Mouse (Mus musculus) liver, adult (tissue): Measurements from ENCODE around the gene Lgalsl.

Experiments used
- GATA4 ChIP-seq: IDR thresholded peaks from 2 replicates; pipeline ENCODE4 v1.6.1; 2014; ENCODE audit warnings: mild to moderate bottlenecking, low read length; ENCODE audit not compliant: insufficient replicate concordance

Lgalsl gene

DNA sequence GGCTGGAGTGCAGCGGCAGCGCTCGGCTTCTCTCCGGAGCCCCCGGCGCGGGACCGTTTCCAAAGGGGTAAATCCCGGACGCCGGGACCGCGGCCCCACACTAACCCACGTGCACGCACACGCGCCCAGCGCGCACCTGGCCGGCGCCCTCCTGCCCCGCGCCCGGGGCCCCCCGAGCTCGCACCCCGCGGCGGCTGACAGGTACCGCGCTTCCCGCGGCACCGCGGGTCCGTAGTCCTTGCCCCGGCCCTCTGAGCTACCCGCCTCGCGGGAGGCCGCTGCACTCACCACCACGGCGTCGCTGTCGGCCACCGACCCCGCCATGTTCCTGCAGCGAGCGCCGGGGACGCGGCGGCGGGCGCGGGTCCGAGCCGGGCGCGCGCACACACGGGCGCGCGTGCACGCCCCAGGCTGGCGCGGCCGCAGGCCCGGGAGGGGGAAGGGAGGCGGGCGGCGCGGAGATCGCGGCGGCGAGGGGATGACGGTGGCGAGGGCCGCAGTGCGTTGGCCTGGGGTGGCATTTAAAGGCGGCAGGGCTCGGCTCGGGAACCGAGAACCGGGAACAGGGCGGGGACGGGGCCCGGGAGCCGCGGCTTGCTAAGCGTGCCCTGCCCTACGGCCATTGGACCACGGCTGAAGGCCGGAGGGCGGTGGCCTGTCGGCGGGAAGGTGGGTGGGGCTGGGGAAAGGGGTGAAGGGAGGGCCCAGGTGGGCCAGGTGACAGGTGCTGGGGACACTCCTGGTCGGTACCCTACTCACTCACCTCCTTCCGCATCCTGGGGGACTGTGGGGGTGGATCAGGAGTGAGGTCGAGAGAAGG, at the start of gene Lgalsl:
Gene Lgalsl (minus strand): TSS at position 371 of the 820 bp plus-strand sequence.
- TF ChIP-seq GATA4 = no peak

GRCm38 (mm10) chr11:20878644-20879043, 47.8 kb upstream of the Lgalsl start:
- TF ChIP-seq GATA4 = no peak

DNA sequence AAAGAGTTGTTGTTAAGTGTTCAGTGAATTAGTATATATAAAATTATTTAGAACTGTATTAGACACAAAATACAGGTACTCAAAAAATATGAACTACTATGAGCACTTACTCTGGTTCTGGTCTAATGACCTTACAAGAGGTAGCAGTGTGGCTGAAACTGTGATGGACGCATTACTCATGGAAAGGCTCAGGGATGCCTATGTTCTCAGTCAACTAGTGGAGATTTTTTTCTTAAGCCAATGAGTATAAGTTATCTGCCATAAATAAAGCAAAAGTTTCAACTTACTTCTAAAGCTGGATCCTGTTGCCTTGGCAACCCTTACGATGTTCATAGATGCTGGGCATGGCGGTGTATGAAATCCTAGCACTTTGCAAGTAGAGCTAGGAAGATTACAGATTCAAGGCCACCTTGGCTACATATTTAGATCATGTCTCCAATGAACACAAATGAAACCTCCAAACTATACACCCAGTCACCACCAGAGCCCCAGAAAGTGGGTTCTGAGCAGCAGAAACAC, 46.8 kb upstream of the Lgalsl start:
- no peak for TF ChIP-seq GATA4

DNA sequence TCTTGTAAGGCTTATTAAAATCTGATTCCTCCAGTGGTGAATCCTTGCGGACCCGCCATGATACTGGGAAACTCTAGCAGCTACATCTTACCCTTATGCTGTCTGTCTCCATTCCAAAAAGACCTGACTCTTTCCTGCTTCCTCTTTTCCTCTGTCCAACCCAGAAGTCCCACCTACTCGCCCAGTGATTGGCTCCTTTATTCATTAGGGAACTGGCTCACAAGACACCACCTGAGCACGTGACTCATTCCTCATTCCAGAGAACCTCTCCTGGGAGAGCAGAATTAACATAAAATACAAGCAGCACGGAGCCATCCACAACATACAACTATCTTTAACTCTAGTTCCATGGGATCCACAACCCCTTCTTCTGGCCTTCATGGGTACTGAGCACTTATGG, 42.5 kb upstream of the Lgalsl start:
- TF ChIP-seq GATA4 = no peak

DNA sequence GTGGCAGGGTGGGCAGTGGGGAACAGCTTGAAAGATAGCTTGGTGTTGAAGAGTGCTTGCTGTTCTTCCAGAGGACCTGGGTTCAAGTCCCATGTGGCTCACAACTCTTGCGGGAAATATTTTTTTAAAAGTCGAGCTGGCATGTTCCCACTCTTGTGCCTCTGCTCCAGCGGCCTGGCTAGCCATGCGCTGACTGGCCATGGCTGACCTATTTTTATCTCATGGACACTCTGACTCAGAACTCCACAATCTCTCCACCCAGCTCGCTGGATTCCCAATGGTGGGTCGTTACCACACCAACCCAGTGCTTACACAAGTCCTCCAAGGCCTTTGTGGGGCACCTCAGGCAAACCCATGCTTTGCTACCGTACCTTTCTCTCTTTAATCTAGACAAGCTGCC, 42.1 kb upstream of the Lgalsl start:
- TF ChIP-seq GATA4 = no peak

DNA sequence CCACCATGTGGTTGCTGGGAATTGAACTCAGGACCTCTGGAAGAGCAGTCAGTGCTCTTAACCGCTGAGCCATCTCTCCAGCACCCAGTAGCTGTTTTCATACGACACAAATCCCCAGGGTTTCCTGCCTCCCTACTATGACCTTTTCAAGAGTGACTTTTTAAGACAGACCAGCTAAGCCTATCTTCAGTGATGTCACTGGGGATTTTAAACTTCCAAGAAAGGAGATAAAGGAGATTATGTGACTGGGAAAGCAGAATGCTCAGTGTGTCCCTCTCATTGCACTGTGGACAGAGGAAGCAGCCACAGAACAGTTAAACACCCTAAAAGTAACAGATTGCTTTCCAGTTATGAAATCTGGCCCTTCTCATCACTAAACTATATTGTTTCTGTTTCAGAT, 41.6 kb upstream of the Lgalsl start:
- no peak for TF ChIP-seq GATA4

- no peak for TF ChIP-seq GATA4
These were observed 39.1 kb upstream of the Lgalsl start for GRCm38 (mm10) chr11:20869927-20870326.

GRCm38 (mm10) chr11:20865450-20865849, 34.6 kb upstream of the Lgalsl start:
- no peak for TF ChIP-seq GATA4

DNA sequence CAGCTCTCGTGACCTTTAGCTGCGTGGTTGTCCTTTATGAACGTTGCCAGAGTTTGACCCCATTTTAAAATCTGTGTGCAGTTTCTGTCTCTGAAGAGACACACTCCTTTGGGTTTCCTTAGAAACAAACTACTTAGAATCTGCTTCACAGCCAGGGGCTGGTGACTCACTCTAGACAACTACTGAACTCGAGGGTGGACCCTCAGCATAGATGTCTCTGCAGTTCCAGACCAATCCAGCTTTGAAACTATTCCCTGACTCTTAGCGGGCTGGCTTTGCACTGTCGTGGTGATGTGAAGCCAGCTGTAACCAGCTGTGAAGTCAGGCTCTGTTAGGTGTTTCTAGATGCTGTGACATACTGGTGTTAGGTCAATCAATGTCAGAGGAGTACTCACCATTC, 33.8 kb upstream of the Lgalsl start:
- TF ChIP-seq GATA4 = no peak

- TF ChIP-seq GATA4 = no peak
These were observed 31.2 kb upstream of the Lgalsl start for GRCm38 (mm10) chr11:20862101-20862500.

- TF ChIP-seq GATA4 = no peak
These were observed 29.5 kb upstream of the Lgalsl start for GRCm38 (mm10) chr11:20860351-20860750.

- no peak for TF ChIP-seq GATA4
These were observed 29.0 kb upstream of the Lgalsl start for GRCm38 (mm10) chr11:20859858-20860257.

GRCm38 (mm10) chr11:20858921-20859668, 28.2 kb upstream of the Lgalsl start:
- TF ChIP-seq GATA4 = no peak

DNA sequence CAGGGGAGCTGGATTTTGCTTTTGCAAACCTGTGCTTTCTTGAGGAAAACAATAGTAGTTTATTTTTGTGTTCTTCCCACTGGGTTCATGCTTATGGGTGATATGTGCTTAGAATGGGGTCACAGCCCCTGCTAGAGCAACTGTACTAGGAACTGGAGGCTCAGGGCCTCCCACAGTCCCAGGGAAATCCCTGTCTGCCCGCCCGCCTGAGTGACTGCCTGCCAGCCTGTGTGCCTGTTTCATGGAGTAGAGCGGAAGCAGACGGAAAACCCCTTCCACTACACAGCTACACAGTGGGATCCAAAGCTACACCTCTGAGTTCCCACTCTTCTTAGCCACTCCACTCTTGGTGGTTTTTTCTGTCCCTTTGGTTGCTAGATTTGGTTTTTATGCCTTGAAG, 27.1 kb upstream of the Lgalsl start:
- no peak for TF ChIP-seq GATA4

- TF ChIP-seq GATA4 = no peak
These were observed 23.3 kb upstream of the Lgalsl start for GRCm38 (mm10) chr11:20854032-20854741.
